ENCODE assay signal across 10 mouse cellular contexts in genomic region chr10:63476167-63476647, GRCm38 (mm10). TPM values are rescaled to one million over a fixed set of nuclear protein-coding genes. Genes with fewer than 3 reads are reported as not detected.
DNase-seq lines count a peak whose midpoint lies in the region; ATAC-seq lines count a peak whose summit lies in the region.
"Had no signal": no experiment of that assay in that cellular context is flagged by ENCODE, and none has a peak within 500 bp of the region (broad histone marks: within the 10 kb centered on the region; RNA-seq: fewer than 3 reads in every experiment).

No protein-coding gene starts in this region.

- H3K27me3 ChIP-seq in liver, embryonic 12.5 days (replicated peaks) = no peaks in the 10 kb centered on the region
- no peaks in the 10 kb centered on the region for H3K27me3 ChIP-seq in forebrain, embryonic 10.5 days (ENCODE audit: poor library complexity, severe bottlenecking)

- DNase-seq in liver = no peak
- DNase-seq in heart, adult 8-10 months (ENCODE audit: low spot score) = peak; percentile 73
- peak; percentile 53 to 58 for DNase-seq in left cerebral cortex, postnatal 10 days (ENCODE audit: extremely low spot score in 1 of 2, low spot score in 2 of 2)
- DNase-seq in right cerebral cortex, postnatal 36 days (ENCODE audit: low spot score in 2 of 2) = peak; percentile 12 to 24
- DNase-seq in cerebellum, postnatal 36 days = no peak
- no peak for DNase-seq in thymus, adult 18-20 months
- DNase-seq in forebrain, embryonic 10.5 days (ENCODE audit: extremely low spot score, low spot score) = no peak

- H3K4me3 ChIP-seq in liver, embryonic 12.5 days = no peak overlapping the region
- no peak overlapping the region for H3K4me3 ChIP-seq in forebrain, embryonic 10.5 days

- no peaks in the 10 kb centered on the region for H3K9me3 ChIP-seq in liver, embryonic 12.5 days (replicated peaks)
- H3K9me3 ChIP-seq in forebrain, embryonic 10.5 days = no peaks in the 10 kb centered on the region

- WGBS in liver, embryonic 12.5 days (ENCODE audit: insufficient replicate concordance) = 45% methylated on average over 10 of the region's 10 CpGs
- WGBS in forebrain, embryonic 10.5 days = 86% methylated on average over 10 of the region's 10 CpGs

- intact Hi-C loops in left cerebral cortex, postnatal 10 days (cut with DNase I) = loop anchor here (5.0 kb wide), 1 partner anchor 54 kb away; the partner anchor contains the start of gene Gm7075

- H3K36me3 ChIP-seq in liver, embryonic 12.5 days = no peaks in the 10 kb centered on the region
- no peaks in the 10 kb centered on the region for H3K36me3 ChIP-seq in forebrain, embryonic 10.5 days (replicated peaks)

- H3K4me2 ChIP-seq in liver, embryonic 12.5 days = no peak overlapping the region

- no peaks in the 10 kb centered on the region for H3K4me1 ChIP-seq in liver, embryonic 12.5 days
- no peaks in the 10 kb centered on the region for H3K4me1 ChIP-seq in forebrain, embryonic 10.5 days

- H3K27ac ChIP-seq in liver, embryonic 12.5 days = no peak overlapping the region
- H3K27ac ChIP-seq in forebrain, embryonic 10.5 days = no peak overlapping the region

- H3K9ac ChIP-seq in liver, embryonic 12.5 days = no peak overlapping the region

- ATAC-seq in liver, embryonic 12.5 days = peak; percentile 51

RNA-seq across cellular contexts. Expression of gene Ctnna3, which starts 46.3 kb away (rescaled TPM):
- 0.05 and 0.08 TPM in 2 replicates for polyA plus RNA-seq in liver, embryonic 12.5 days (2016; fragmentation: Nextera tagmentation; extraction: Ambion mirVana)
- total RNA-seq in heart, adult 8-10 months (2022) = 10 to 100 TPM; 52.0 to 66.8 (median 54.9) TPM
- 1 to 10 TPM; 1.4 TPM for total RNA-seq in left cerebral cortex, postnatal 10 days (2021)
- polyA plus RNA-seq in forebrain, embryonic 10.5 days (2016; fragmentation: Nextera tagmentation; extraction: Ambion mirVana) = 0.05 and 0.16 TPM in 2 replicates

RNA-seq across cellular contexts. Expression of gene Gm7075, which starts 54.6 kb away (rescaled TPM):
- not detected in 2 replicates for polyA plus RNA-seq in liver, embryonic 12.5 days (2016; fragmentation: Nextera tagmentation; extraction: Ambion mirVana)
- total RNA-seq in heart, adult 8-10 months (2022) = not detected
- not detected for total RNA-seq in left cerebral cortex, postnatal 10 days (2021)
- not detected in 2 replicates for polyA plus RNA-seq in forebrain, embryonic 10.5 days (2016; fragmentation: Nextera tagmentation; extraction: Ambion mirVana)
- total RNA-seq: gastrocnemius, adult 8-10 months had no signal
- polyA plus RNA-seq: neural tube, embryonic 11.5 days had no signal

Comparison
In these comparisons a context has a peak if more than half of its experiments do, and no peak if none do; other contexts are left out.
1. DNase-seq: peak in heart, adult 8-10 months (single experiment), left cerebral cortex, postnatal 10 days (2 of 2) and right cerebral cortex, postnatal 36 days (2 of 2); none in liver (single experiment), cerebellum, postnatal 36 days (0 of 2), thymus, adult 18-20 months (0 of 2) and forebrain, embryonic 10.5 days (single experiment).
2. RNA of gene Ctnna3, which starts 46.3 kb away (total RNA-seq): 52.0 to 66.8 TPM in heart, adult 8-10 months; 1.4 TPM in left cerebral cortex, postnatal 10 days; every median in the first group is over 10 times any median in the second.